Mouse (Mus musculus) activated CD4-positive, CD25-positive, alpha-beta regulatory T cell (primary cell): Measurements from ENCODE around the gene Cyp2d34. TPM values are rescaled to one million over a fixed set of nuclear protein-coding genes. Genes with fewer than 3 reads are reported as not detected.

Experiments
- polyA plus RNA-seq, 2 experiments: library from polyadenylated mRNA; unstranded; fragments of 100-300 nt; shearing (Covaris generic); gene quantifications; one replicate each; pipeline ENCODE4 v1.2.1; 2017

Gene Cyp2d34
- not detected for polyA plus RNA-seq

DNA sequence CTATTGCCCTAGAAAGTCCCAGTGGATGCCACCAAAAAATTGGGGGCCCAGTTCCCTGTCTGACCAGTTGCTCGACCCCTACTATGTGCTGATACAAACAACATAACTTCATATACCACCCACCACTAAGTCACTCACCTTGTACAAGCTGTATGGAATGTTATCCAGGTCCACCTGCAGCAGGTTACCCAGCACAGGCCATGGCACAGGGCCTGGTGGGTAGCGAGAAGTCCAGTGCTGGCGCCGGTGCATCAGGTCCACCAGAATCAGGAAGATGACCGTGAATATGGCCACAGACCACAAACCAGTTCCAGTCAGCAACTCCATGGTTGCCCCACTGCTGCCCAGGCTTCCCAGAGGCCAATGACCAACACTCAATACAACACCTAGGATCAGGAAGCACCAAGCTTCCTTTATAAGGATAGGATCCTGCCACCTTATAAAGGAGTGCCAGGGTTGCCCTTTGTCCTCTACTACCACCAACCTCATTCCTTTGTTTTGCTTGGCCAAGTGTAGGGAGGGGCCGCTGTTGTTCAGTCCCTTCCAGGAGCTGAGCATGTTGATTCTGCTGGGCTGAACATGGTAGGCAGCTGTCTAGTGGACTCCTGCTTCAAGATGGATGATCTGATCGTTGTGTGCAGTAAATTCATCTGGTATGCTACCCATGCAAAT, at the start of gene Cyp2d34:
Gene Cyp2d34, minus strand, starts transcription at position 416 of the 672 bp plus-strand sequence.

Other genes starting within 250 kb of the Cyp2d34 start
- 1 to 10 TPM; 3.4 to 5.0 TPM for gene Cyp2d22, start 240.7 kb downstream of the Cyp2d34 start, polyA plus RNA-seq
- not detected for gene Cyp2d11, start 226.9 kb downstream of the Cyp2d34 start, polyA plus RNA-seq
- gene Cyp2d10, start 213.8 kb downstream of the Cyp2d34 start, polyA plus RNA-seq: not detected
- gene Cyp2d9, start 187.5 kb downstream of the Cyp2d34 start, polyA plus RNA-seq: under 1 TPM in 1 of 2 experiments, not detected in 1; 0.31 TPM
- gene Cyp2d12, start 65.9 kb downstream of the Cyp2d34 start, polyA plus RNA-seq: under 1 TPM in 1 of 2 experiments, not detected in 1; 0.05 TPM
- not detected for gene Cyp2d40, start 143.2 kb upstream of the Cyp2d34 start, polyA plus RNA-seq
- not detected for gene Cyp2d26, start 173.3 kb upstream of the Cyp2d34 start, polyA plus RNA-seq